Mouse (Mus musculus) heart, postnatal 14 days (tissue): Measurements from ENCODE around the gene Ldhd. TPM values are rescaled to one million over a fixed set of nuclear protein-coding genes. Genes with fewer than 3 reads are reported as not detected.
"Not testable (repeated sequence)": the region's sequence is repeated elsewhere in the genome, so short reads cannot be mapped to it uniquely, and the experiment has no call there.

Experiments used
- DNase-seq, 2 experiments: peaks; one replicate each; pipeline ENCODE4 v3.0.0; 2021 to 2022
- intact Hi-C: fragments of 180-260 bp; cut with DNase I; formaldehyde crosslinking; loops from one replicate; pipeline ENCODE4 v1.15.1; 2025
- long read RNA-seq, 2 experiments: library from polyadenylated mRNA; stranded (forward); transcript quantifications; one replicate each; pipeline ENCODE4 v2.0.0; 2021
- total RNA-seq, 2 experiments: library from RNA; stranded (reverse); gene quantifications; 2 replicates each; pipeline ENCODE4 v1.2.3; 2021

Ldhd gene
- total RNA-seq, result 10 to 100 TPM; 11.7 to 12.4 TPM
- long read RNA-seq, experiment 1, transcript Ldhd-201 (11 exons, 2,273 nt), result major isoform, 19 of 25 reads
- long read RNA-seq, experiment 1, partial matches to known transcripts, result 3 of 25 reads
- long read RNA-seq, experiment 1, other reads (novel, unspliced or antisense), result 3 of 25 reads
- long read RNA-seq, experiment 2, transcript Ldhd-201 (11 exons, 2,273 nt), result major isoform, 13 of 15 reads
- long read RNA-seq, experiment 2, partial matches to known transcripts, result 1 of 15 reads
- long read RNA-seq, experiment 2, other reads (novel, unspliced or antisense), result 1 of 15 reads

DNA sequence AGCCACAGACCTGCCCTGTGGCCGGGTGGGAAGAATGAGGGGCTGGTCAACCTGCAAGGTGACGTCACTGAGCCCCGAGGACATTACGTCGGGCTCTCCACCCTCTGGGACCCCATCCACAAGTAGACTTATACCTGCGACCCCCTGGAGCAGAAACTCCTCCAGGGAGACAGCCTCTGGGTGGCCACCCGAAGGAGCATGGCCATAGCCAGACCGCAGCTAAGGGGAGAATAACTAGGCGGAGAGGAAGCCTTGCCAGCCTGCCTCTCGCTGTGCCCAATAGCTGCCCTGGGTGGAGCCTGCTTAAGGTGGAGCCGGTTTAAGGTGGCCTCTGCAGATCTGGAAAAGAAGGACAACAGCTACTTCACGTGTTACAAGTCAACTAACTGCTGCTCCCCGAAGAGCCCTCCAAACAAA is at the start of gene Ldhd:
Gene Ldhd (minus strand): TSS at position 270 of the 417 bp plus-strand sequence.
- peak; percentile 48 to 67 for DNase-seq
- intact Hi-C loops, result no loop called here

DNA sequence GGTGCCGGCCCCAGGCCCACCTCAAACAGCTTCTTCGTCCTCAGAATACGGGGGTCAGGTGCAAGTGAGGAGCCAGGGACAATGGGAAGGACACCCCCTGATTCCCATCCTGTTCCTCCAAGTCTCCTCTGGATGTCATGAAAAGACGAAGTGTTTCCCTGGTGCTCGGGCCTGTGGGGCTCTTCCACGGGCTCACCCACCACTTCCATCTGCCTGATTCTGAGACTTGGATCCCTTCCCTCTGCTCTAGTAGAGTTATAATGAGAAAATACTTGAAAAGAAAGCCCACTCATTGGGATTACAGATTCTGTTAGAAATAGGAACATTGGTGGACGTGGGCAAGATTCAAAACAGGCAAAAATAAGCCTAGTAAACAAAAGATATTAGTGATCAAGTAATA is 48.7 kb upstream of the Ldhd start:
- no peak for DNase-seq
- intact Hi-C loops, result loop anchor here (2.0 to 5.0 kb wide), 4 partner anchors 34 to 156 kb away; no protein-coding TSS in a partner anchor

DNA sequence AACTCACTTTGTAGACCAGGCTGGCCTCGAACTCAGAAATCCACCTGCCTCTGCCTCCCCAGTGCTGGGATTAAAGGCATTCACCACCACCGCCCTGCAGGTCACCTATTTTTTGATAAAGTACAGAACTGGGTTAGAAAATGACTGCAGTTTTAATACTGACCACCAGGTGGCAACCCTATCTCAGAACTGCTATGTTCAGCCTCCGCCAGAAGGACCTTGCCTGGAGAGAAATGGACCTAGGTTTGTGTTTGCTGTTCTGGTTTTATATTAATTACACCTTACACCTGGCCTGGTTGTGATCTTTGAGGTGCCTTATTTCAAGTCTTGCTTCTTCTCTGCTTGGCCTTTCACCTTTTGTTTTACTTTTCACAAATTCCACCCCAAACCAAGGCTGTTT is 47.9 kb upstream of the Ldhd start:
- DNase-seq, result peak; percentile 57 to 78
- intact Hi-C loops, result loop anchor here (2.0 to 5.0 kb wide), 4 partner anchors 35 to 157 kb away; no protein-coding TSS in a partner anchor

DNA sequence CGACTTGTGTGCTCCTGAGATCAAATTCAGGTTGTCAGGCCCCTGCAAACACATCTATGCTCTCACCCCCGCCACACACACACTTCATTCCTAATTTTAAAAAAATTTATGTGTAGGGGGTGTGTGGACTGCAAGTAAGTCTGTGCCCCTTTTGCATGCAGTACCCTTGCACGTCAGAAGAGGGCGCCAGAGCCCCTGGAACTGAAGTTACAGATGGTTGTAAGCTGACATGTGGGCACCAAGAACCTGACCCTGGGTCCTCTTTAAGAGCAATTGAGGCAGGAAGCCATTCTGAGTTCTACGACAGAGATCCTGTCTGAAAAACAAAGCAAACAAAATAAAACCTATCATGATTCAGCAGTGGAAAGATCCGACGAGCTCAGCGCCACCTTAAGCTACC is 46.1 kb upstream of the Ldhd start:
- no peak for DNase-seq
- intact Hi-C loops, result loop anchor here (5.0 kb wide), 1 partner anchor 86 kb away; no protein-coding TSS in a partner anchor

DNA sequence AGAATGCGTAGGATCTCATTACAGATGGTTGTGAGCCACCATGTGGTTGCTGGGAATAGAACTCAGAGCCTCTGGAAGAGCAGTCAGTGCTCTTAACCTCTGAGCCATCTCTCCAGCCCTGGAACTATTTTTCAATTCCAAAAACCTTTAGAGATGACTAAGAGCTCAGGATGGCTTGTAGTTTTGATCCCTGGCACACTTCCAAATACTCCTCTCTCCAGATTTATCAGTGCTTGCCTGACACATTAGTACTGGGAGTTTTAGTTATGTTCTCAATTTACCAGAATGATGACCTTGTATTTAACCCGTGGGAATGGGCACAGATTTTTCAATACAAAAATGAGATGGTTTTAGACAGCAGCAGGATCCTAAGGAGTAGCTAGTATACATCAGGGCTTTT is 36.6 kb upstream of the Ldhd start:
- intact Hi-C loops, result no loop called here
- no peak for DNase-seq

DNA sequence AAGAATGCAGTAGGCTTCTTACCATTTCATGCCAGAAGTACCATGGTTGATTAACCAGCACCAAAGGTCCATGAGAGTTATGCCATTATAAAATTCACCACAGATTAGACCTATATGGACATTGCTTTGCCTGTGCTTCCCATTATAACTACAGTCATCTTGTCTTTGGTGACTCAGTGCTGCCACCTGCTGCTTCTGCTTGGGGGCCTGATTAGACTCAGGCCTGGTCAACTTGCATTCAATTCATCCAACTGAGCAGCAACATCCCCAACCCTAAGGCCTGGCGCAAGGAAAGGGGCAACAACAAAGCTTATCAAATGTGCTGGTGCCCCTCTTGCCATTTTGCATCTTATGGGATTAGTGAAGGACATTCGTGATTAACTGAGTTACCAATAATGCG is 32.3 kb upstream of the Ldhd start:
- DNase-seq, result peak; percentile 82 to 88
- intact Hi-C loops, result loop anchor here (2.0 kb wide), 3 partner anchors 38 to 320 kb away; no protein-coding TSS in a partner anchor

DNA sequence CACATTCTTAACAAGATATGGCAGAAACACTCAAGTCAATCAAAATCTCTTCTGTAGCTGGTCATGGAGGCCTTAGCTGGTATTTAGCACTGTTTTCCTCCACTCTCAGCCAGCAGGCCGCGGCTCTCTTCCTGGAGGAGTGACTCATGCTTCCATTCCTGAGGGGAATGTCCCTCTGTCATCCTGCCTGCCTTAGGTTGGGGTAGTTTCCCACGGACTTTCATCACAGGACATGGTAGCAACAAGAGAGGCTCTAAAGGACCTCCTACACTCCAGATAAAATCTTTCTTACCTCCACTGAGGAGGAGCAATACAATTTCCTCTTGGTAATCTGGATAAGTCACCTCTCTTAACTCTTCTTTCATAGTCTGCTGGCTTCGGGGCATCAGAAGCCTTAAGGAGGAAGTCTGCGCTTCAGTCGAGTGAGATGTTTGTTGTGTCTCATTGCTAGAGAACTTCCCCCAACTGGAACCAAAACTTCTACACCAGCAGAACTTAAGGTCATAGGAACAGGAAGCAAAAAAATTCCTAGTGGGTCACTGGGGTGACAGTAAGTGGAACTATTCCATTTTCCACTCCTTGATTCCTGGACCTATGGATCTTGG is 28.7 kb upstream of the Ldhd start:
- intact Hi-C loops, result no loop called here

DNA sequence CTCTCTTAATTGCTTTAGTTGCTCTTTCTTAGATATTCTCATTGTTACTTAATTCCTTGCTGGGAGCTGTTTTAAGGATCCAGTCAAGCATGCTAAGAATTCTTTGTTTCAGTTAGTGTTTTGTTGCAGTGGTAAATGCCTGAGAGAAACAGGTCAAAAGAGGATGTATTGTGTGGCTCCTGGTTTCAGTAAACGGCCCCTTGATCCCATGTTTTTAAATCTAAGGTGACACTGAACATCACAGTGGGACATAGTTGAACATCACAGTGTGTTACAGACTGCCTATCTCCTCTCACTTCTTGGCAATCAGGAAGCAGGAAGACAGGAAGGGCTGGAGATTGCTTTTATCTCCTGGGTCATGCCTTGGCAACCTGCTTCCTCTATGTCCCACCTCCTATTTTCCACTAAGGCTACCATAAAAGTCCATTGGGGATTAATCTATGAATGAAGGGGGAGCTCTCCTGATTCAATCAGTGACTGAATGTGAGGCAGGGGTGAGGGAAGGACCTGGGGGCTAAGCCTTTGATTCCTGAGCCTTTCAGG is 27.2 kb upstream of the Ldhd start:
- DNase-seq, result no peak
- intact Hi-C loops, result no loop called here

More for the DNA sequence above, 28.7 kb upstream of the Ldhd start:
- peak in 1 of 2 experiments; percentile 27 for DNase-seq

DNA sequence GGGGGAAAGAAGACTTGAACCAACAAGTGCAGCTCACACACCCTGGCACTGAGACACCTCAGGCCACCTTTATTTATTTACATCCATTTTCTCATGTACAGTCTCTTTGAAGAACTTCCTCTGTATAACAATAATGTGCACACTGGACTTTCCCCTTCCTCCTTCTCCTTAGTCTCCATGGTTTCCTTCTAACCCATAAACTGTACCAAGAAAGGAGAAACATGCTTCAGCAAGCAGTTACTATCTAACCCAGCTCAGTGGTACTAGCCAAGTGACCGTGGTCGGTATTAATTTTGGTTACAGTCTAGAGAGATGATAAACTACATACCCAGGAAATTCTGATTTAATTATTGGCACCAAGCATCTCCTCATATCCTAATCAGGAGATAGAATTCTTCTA is 23.4 kb upstream of the Ldhd start:
- DNase-seq, result no peak
- intact Hi-C loops, result no loop called here

DNA sequence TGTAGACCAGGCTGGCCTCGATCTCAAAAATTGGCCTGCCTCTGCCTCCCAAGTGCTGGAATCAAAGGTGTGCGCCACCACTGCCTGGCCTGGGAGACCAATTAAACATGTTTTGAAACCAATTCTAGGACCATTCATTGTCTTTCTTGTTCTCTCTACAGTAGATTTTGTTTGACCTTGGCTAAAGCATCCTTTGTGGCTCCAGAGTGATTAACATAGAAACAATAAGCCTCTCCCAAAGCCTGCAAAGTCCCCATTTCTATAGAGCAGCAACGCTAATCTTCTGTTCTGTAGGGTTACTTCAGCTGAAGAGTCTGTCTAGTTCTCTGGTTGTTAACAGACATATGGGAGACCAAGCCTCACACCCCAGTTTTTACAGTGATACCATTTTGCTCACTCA is 20.5 kb upstream of the Ldhd start:
- DNase-seq, result no peak
- intact Hi-C loops, result no loop called here

DNA sequence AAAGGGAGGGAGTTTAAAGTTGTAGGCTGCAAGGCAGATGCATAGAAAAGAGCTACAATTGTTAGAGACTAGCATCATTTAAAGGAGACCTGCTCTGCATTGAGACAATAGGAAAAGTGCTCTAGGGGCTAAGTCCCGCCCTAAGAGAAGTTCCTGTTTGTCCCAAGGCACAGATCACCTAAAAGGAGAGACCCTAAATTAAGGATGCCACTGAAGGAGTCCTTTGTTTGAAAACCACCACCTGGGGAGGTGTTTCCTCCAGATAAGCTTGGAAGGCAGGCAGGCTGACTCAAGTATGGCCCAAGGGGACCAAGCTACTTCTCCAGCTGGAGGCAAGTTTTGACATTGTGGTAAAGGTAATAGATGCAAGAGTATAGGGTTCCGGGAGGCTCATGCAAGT is 18.7 kb upstream of the Ldhd start:
- intact Hi-C loops, result no loop called here

DNA sequence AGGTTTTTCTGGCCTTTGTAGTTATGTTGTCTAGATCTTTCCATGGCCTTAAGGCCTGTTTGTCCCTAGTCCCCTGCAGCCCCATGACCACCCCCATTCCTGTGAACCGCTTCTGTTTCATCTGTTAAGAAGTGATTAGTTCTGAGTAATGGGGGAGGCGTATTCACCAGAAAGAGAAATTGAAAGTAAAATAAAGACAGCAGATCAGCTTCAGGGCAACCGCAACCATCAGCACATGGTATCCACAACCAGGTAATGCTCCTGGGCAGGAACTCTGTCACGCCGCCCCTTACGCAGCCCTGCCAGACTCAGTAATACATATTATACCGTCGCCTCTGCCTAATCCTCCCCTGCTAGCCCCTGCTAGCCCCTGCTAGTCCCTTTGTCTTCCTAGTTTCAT is 15.5 kb upstream of the Ldhd start:
- DNase-seq, result no peak
- intact Hi-C loops, result no loop called here

More for the DNA sequence above, 18.7 kb upstream of the Ldhd start:
- DNase-seq, result no peak

DNA sequence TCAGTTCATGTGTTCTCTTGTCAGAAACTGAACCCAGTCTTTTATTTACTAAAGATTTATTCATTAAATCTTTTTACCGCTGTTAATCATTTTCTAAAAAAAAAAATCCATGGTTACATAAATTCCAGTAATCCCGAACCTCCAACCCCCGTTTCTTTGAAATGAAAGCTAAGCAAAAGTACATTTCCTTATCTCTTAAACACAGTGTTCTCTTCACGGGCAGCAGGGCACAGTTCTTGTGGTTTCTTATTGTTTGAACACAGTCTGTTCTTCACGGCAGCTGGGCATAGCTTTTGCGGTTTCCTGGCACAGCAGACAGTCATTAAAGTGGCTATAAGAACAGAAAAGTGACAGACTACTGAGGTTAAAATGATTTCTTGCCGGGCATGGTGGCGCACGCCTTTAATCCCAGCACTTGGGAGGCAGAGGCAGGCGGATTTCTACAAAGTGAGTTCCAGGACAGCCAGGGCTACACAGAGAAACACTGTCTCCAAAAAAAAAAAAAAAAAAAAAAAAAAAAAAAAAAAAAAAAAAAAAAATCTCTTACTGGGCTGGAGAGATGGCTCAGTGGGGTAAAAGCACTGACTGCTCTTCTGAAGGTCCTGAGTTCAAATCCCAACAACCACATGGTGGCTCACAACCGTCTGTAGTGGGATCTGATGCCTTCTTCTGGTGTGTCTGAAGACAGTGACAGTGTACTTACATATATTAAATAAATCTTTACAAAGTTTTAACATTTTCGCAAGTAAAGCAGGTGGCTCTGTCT is 14.3 kb upstream of the Ldhd start:
- intact Hi-C loops, result loop anchor here (1.0 kb wide), 1 partner anchor 17 kb away; no protein-coding TSS in a partner anchor
- DNase-seq, result not testable (repeated sequence)

DNA sequence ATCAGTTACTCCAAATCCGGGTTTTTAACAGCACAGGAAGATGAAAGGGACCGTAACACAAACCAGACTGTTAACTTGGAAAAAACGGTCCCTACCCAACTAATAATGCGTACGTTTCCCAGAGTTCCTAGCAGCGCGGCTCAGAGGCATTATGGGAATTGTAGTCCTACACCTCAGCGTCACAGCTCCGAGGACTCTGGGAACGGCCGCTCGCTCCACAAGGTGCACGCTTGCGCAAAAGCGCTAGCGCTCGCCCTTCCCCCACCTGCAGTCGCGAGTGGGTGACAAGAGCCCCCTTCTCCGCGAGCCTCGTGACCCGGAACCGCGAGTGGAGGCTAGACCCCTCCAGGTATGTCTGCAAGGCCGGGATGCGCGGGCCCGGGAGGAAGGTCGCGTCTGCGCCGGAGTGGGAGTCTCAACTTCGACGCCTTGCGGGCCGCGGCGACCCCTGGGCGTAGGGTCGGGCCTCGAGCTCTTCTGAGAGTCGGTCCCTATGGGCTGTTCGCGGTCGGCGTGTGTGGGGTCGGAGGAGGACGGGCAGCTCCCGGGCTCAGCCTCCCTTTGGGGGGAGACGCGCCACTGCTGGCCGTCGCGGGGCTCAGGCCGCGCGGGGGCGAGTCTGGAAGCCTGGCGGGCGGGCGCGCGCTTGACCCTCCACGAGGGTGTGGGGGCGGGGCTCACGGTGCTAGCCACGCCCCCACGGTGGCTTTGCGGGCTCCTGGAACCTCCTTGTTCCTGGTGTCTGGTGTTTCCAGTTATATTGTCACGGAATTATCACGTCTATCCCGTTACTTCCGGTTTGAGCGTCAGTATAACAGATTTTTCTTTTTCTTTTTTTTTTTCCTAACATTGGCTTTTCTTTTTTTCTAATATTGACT is 13.3 kb upstream of the Ldhd start, which contains the start of gene Zfp1:
Gene Zfp1 (plus strand): TSS at position 138 of the 878 bp plus-strand sequence.
- peak; percentile 90 to 93 for DNase-seq
- intact Hi-C loops, result loop anchor here (1.0 kb wide), 1 partner anchor 18 kb away; no protein-coding TSS in a partner anchor

DNA sequence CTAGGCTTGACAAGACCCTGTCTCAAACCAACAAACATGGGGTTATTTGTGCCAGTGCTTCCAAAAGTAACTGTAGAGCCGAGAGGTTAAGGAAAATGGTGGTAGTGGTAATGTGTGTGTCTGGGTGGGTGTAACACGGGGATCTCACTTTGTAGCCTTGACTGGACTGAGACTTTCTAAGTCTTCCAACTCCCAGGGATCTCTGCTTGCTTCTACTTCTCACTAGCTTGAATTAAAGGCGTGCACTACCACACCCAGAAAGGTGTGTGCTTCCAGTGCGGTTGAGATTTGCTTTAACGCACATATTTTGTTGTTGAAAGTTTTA is 12.7 kb upstream of the Ldhd start:
- DNase-seq, result no peak
- intact Hi-C loops, result no loop called here

DNA sequence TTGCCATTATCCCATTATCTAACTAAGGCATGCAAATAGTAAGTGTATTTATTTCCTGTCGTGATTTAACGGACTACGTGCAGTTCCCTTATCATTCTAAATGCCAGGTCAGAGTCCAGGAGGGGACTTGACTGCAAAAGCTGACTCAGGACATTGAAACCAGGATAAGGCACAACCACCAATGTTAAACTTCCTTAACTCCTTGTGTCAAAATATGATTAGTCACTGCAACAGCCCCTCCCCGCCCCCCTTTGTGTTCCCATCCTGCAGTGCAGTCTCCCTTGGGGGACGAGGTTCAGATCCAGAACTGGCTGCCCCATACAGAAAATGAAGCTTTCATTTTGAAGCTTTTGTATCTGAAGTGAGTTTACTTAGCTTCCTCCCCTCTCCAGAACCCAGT is 12.3 kb upstream of the Ldhd start:
- intact Hi-C loops, result no loop called here
- peak; percentile 34 to 42 for DNase-seq

DNA sequence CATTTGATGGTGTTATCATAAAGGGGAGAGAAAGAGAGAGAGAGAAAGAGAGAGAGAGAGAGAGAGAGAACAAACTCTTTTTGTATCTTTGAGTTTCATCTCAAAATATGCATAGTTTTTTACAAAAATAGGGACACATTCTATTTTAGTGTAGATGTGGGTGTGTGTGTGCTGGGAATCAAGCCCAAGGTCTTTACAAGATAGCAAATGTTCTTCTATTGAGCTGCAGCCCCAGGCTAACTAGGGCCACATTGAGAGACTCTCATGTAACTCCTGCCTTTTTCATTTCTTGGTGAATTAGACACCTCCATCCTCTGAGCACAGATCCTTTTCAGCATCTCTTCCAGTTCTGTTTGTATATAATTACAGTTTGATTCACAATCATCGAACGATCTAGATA is 10.9 kb upstream of the Ldhd start:
- no peak for DNase-seq
- intact Hi-C loops, result loop anchor here (1.0 kb wide), 1 partner anchor 14 kb away; no protein-coding TSS in a partner anchor

DNA sequence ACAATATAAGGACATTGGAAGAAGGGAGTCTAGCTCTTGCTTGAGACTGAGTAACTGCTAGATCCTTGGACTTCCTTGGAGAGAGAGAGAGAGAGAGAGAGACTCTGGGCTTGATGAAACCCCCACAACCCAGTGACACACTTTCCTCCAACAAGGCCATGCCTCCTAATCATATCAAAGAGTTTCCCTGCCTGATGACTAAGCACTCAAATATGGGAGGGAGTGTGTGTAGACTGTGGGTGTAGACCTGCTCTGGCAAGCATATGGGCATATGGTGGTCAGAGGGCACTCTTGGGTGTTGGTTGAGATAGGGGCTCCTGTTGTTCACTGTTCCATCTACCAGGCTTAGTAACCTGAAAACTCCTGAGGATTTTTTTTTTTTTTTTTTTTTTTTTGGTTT is 7.9 kb upstream of the Ldhd start:
- intact Hi-C loops, result no loop called here
- no peak for DNase-seq

DNA sequence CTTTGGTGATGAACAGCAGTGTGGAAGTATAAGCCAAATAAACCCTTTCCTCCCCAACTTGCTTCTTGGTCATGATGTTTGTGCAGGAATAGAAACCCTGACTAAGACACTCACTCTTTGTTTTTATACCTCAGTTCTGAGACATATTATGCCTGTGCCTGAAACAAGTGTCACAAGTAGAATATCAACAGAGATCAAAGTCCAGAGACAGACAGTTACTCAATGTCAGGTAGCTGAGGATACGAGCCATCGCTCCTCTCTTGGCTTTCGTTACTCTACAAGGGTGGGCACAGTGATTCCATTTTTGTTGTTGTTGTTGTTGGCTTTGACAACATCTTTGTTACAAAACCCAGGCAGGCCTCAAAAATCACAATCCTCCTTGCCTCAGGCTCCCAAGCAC is 2.8 kb upstream of the Ldhd start:
- DNase-seq, result no peak
- intact Hi-C loops, result no loop called here

DNA sequence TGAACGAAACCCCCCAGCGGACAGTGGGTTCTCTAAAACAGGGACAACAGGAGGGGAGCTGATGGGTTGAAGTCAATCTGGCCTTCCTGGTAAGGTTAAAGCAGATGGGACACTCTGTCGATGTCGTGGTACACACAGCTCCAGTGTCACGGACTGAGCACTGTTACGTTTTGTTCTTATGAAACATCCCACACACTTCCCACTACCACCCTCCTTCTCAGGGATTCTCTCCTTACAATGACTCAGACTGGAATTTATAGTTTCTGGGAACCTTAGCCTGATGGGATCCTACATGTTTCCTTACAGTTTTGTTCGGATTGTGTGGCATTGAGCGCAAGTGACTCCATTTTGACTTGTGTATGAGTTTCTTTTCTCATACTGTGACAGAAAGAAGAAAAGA is 1.4 kb upstream of the Ldhd start:
- DNase-seq, result no peak

More for the DNA sequence above, 1.4 kb upstream of the Ldhd start:
- intact Hi-C loops, result no loop called here
